Mouse (Mus musculus): ENCODE results near the gene Insig2.

Gene Insig2

GRCm38 (mm10) chr1:121326591-121327343 lies 5.6 kb downstream of the Insig2 start:
- DNase-seq: peak in 1 of 2 experiments; percentile 6

GRCm38 (mm10) chr1:121323501-121323900 lies 8.9 kb downstream of the Insig2 start:
- no peak for DNase-seq

GRCm38 (mm10) chr1:121314766-121315428 lies 17.5 kb downstream of the Insig2 start:
- DNase-seq: no peak

GRCm38 (mm10) chr1:121313181-121313580 lies 19.2 kb downstream of the Insig2 start:
- no peak for DNase-seq

- no peak for DNase-seq
Observed at GRCm38 (mm10) chr1:121312326-121312725, 20.1 kb downstream of the Insig2 start.

- DNase-seq: no peak
Observed at GRCm38 (mm10) chr1:121296717-121297255, 35.6 kb downstream of the Insig2 start.

GRCm38 (mm10) chr1:121293571-121293970 lies 38.8 kb downstream of the Insig2 start:
- no peak for DNase-seq

GRCm38 (mm10) chr1:121290841-121291240 lies 41.5 kb downstream of the Insig2 start:
- no peak for DNase-seq

GRCm38 (mm10) chr1:121290340-121290739 lies 42.0 kb downstream of the Insig2 start:
- no peak for DNase-seq

GRCm38 (mm10) chr1:121284197-121284596 lies 48.2 kb downstream of the Insig2 start:
- DNase-seq: peak; percentile 13 to 42

GRCm38 (mm10) chr1:121280501-121280900 lies 51.9 kb downstream of the Insig2 start:
- no peak for DNase-seq

- no peak for DNase-seq
Observed at GRCm38 (mm10) chr1:121278370-121278769, 54.0 kb downstream of the Insig2 start.

GRCm38 (mm10) chr1:121277466-121277865 lies 54.9 kb downstream of the Insig2 start:
- no peak for DNase-seq

- no peak for DNase-seq
Observed at GRCm38 (mm10) chr1:121275961-121276506, 56.4 kb downstream of the Insig2 start.

- peak; percentile 20 to 27 for DNase-seq
Observed at GRCm38 (mm10) chr1:121260171-121260741, 72.1 kb downstream of the Insig2 start.
